Mouse (Mus musculus): ENCODE data around the gene Lcmt1.

Gene Lcmt1

GRCm38 (mm10) chr7:123399286-123399685, 29.7 kb downstream of the Lcmt1 start:
- no peak for DNase-seq (ENCODE audit: low spot score)

DNA sequence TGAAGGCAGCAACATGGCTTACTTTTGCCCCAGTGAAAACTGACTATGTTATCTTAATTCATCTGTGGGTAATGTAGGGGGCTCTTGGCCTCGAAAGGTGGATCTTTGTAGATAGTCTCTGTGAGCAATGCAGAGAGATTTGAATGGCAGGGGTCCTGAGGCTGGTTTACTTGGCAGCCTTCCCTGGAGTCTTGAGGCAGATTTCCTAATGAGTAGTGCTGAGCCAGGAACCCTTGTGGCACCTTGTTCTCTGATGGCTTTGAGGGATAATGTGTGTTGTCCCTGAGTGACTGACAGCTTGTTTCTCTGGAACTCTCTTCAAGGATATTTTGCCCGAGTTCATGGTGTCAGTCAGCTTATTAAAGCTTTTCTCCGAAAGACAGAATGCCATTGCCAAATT, 31.5 kb downstream of the Lcmt1 start:
- DNase-seq (ENCODE audit: low spot score), result no peak

DNA sequence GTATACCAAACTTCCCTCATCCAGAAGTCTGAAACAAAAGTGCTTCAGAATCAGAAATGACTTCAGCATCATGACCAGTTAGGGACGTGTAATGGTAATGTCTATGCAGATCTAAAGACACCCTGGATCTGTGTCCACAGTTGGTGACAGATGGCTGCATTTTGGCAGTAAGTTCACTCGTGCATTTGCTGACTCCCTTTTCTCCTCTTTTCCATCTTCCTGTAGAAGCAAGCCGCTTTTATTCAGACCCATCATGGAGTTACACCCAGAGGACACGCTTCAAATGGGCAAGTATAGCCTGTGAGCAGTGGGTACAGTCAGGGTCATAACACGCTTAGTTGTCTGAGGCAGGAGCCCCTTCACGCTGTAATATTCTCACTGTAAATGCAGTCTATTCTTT, 34.6 kb downstream of the Lcmt1 start:
- no peak for DNase-seq (ENCODE audit: low spot score)

GRCm38 (mm10) chr7:123405619-123406018, 36.0 kb downstream of the Lcmt1 start:
- DNase-seq (ENCODE audit: low spot score), result no peak

DNA sequence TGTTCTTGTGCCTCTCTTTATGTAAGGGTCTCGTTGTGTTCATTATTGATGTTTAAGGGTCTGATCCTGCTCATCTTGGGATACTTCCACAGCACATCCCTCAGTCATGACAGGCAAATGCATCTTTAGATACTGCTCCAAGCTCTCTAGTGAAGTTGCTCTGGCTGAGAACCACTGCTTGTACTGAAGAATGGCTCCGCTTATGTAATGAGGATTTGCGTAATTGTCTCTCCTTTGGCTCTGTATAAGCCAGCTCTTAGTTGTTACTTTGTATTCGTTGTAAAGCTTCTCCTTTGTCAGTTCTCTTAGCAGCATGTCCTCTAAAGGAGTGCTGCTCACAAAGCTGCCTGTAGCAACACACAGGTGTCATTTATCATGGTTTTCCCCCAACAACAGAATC, 37.4 kb downstream of the Lcmt1 start:
- no peak for DNase-seq (ENCODE audit: low spot score)

DNA sequence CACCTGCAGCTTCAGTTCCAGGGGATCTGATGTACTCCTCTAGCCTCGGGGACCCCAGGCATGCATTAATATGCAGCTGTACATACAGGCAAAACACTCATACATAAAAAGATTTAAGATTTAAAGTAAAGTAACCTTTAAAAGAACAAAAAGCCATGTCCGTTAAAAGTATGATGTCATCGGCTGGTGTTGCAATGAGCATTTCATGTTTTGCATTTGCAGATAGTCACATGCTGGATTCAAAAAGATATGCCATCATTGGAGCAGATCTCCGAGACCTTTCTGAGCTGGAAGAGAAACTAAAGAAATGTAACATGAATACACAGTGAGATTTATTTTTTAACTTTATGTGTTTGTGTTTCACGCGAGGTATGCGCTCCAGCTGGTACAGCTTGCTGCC, 40.9 kb downstream of the Lcmt1 start:
- no peak for DNase-seq (ENCODE audit: low spot score)

- peak; percentile 62 for DNase-seq (ENCODE audit: low spot score)
Observed at GRCm38 (mm10) chr7:123411109-123411508, 41.5 kb downstream of the Lcmt1 start.

DNA sequence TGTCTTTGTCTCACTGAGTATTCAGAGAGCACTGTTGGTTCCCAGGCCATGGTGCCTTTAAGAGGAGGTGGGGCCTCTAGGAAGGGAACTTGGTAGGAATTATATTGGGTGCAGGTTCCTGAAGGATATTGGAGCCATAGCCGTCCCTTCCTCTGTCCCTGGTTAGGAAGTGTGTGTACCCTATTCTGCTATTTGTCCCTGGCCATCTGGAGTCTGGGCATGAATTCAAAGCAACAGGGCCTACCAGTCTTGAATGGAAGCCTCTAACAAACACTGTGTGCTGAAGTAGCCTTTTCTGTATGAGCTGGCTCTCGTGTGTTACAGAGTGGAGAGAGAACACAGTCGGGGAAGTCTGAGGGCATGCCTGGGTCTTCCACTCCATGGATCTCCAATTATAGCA, 42.6 kb downstream of the Lcmt1 start:
- no peak for DNase-seq (ENCODE audit: low spot score)

DNA sequence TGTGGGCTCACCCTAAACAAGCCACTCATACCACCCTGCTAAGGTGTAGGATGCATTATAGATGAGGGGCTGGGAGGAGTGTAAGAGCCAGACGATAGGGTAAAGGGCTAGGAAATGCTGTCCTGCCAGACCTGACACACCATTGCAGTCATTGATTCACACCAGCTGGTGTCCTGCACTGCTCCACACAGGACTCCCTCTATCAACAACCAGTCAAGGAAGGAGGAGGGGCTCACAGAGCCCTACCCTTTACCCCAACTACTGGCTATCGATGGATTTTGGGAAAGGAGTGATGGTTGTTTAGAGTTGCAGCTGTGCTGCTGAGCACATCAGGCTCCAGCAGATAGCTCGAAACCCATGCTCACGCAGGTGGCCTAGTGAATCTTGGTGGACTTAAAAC, 47.2 kb downstream of the Lcmt1 start:
- no peak for DNase-seq (ENCODE audit: low spot score)

DNA sequence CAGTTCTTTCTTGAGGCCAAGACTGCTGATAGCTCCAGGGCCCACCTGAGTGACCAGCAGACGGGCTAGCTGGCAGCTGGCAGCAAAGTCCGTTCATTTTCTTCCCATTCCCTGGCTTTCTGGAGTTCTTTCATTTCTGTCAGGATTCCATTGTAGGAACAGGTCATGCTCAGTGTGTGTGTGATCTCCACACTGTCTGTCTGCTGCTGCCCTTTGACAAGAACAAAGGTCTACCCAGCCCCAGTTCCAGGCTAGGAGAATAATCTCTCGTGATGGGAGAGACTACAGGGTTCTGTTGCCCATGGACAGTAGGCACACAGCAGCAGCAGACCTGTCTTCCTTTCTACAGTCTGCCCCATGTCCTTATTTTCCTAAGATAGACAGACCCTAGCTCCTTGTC, 48.1 kb downstream of the Lcmt1 start:
- DNase-seq (ENCODE audit: low spot score), result no peak

DNA sequence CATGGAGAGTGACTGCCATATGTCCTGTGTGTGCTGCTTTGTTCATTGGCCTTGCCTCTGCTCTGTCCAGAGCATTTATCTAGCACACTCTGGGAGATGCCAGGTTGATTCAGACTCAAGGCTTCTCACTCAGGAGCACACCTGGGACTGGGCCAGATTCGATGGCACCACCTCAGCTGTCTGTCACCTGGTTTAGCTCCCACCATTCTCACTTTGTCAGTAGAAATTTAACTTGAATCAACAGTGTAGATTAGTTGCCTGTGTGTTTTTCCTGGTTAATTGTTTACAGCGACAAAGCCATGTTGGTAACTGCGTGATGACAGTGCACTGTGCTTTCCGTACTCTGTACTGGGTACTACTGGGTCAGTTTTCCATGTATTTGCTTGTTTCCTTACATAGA, 50.4 kb downstream of the Lcmt1 start:
- no peak for DNase-seq (ENCODE audit: low spot score)

- DNase-seq (ENCODE audit: low spot score), result no peak
Observed at GRCm38 (mm10) chr7:123421958-123422357, 52.4 kb downstream of the Lcmt1 start.

DNA sequence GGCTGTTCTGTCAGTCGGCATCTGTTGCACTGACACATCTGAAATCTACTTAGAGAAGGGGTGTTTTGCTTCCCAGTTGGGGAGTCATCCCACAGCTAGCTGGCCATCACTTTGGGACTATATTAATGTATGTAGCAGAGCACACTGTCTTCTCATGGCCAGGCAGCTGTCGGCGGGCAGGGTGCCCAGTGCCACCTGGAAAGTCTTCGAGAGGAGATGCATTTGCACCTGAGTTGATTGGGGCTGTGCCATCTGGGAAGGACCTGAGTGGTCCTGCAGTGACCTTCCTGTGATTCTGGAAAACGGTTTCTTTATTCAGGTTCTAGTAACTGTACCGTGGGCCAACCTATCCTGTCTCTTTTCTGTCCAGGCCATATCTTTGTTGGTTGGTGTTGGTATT, 54.7 kb downstream of the Lcmt1 start:
- DNase-seq (ENCODE audit: low spot score), result no peak

- no peak for DNase-seq (ENCODE audit: low spot score)
Observed at GRCm38 (mm10) chr7:123425134-123425757, 55.7 kb downstream of the Lcmt1 start.

DNA sequence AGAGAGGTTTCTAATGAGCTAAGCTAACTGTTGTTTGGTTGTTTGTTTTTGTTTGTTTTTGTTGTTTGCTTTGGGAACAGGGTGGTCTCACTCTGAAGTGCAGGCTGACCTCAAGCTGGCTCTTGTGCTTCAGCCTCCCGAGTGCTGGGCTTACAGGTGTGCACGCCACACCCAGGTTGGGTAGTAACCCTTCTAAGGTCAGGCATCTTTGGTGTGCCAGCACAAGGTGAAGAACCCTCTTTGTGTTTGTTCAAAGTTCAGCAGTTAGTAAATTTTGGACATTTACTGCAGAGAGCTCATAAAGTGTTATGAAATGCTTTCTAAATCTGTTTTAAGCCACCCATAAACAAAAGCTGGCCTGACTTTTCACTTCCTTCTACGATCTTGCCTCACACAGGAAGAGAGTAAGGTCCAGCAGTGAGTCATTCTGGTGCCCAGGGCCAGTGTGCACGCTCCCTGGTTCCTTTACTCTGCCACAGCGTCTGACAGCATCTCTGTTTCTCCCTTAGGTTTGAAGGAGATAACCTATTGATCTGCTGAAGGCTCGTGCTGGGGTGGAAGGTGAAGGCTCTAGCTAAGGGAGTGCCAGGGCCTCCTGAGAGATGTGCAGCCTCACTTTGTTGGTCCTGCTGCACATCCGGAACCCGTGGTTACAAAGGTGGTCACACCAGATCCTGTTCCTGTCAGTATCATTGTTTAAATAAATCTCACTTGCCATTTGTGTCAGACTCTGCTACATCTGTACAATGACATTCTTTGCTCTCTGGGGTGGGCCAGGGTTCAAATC, 60.2 kb downstream of the Lcmt1 start:
- peak; percentile 35 for DNase-seq (ENCODE audit: low spot score)

GRCm38 (mm10) chr7:123430411-123430705, 60.8 kb downstream of the Lcmt1 start:
- no peak for DNase-seq (ENCODE audit: low spot score)

GRCm38 (mm10) chr7:123431206-123431605, 61.6 kb downstream of the Lcmt1 start:
- DNase-seq (ENCODE audit: low spot score), result no peak

- no peak for DNase-seq (ENCODE audit: low spot score)
Observed at GRCm38 (mm10) chr7:123442079-123442478, 72.5 kb downstream of the Lcmt1 start.

GRCm38 (mm10) chr7:123448794-123449193, 79.2 kb downstream of the Lcmt1 start:
- no peak for DNase-seq (ENCODE audit: low spot score)

DNA sequence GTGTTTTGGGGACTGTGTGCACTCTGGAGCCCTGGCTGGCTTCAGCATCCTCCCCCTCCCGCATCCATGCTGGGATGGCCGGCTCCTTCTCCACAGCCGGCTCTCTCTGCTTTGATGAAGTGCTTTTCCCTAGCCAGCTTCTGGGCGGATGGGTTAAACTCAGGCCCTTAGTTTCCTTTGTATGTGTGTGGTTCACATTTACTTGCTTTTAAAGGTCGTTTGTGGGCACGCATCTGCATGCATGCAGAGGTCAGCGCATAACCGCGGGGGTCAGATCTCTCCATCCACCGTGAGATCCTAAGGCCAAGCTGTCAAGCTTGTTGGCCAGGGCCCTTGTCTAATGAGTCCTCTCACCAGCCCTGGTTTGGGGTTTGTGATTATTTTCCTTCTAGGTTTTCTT, 80.1 kb downstream of the Lcmt1 start:
- DNase-seq (ENCODE audit: low spot score), result no peak

DNA sequence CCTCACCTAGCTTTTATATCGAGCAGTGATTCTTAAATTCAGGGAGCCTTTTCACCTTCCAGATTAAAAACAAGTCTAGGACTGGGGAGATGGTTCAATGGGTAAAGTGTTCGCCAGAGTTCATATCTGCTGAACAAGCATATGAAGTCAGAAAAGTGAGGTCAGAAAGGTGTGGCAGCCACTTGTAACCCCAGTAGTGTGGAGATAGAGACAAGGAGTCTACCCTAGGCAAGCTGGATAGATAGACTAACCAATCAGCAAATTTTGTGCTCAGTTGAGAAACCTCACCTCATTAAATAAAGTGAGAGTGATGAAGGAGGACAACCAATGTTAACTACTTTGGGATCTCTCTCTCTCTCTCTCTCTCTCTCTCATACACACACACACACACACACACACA, 80.9 kb downstream of the Lcmt1 start:
- no peak for DNase-seq (ENCODE audit: low spot score)

DNA sequence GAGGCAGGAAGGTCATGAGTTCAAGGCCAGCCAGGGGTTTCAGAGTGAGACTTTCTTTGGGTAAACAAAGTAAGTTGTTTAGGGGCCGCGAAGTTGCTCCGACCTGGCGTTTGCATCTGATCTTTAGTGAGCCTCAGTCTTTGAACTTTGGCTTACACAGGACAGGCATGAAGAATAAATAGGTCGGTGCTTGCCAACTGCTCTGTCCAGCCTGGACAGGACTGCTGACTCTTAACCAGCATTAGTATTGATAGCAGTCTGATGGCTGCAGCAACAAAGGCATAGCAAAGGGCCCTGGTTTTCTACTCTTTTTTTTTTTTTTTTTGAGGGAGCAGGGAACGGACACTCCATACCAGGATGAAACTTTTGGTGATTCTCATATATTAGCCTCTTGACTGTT, 83.0 kb downstream of the Lcmt1 start:
- no peak for DNase-seq (ENCODE audit: low spot score)

DNA sequence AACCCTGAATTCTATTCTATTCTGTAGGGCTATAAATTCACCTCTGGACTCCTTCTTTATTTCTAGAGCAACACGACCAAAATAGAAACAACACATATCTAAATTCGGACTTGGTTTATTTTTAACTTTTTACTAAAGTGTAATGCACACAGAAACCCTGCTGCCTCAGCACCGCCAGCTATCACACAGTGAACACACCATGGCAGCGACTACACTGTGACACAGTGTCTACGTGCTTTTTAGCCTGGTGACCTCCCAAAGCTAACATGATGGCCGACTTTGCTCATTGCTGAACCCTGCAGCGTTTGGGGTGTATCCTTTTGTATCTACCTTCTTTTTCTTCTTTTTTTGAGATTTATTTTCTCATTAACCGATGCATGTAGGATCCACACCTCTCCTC, 83.5 kb downstream of the Lcmt1 start:
- DNase-seq (ENCODE audit: low spot score), result no peak

DNA sequence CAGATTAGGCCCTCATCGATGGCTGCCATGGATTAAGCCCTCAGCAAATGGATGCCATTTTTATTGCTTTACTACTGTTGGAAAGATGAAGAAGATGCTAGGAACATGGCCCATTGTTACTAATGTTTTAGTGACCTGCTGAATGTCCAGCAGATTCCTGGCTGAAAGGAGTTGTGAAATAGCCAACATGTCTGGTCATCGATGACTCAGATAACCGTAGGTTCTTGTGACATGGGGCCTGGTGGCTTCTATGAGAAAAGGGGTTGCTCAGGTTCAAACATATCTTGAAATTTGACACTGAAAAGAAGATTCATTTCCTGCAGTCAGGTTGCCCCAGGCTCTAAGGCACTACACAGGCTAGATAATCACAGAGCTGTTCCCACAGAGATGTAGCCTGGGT, 85.5 kb downstream of the Lcmt1 start:
- DNase-seq (ENCODE audit: low spot score), result no peak
